Mouse (Mus musculus): ENCODE measurements around the gene Apobec4. TPM values are rescaled to one million over a fixed set of nuclear protein-coding genes. Genes with fewer than 3 reads are reported as not detected.

Gene Apobec4
- polyA plus RNA-seq (2015; fragmentation: Nextera tagmentation; extraction: Ambion mirVana) = not detected in 2 replicates

DNA sequence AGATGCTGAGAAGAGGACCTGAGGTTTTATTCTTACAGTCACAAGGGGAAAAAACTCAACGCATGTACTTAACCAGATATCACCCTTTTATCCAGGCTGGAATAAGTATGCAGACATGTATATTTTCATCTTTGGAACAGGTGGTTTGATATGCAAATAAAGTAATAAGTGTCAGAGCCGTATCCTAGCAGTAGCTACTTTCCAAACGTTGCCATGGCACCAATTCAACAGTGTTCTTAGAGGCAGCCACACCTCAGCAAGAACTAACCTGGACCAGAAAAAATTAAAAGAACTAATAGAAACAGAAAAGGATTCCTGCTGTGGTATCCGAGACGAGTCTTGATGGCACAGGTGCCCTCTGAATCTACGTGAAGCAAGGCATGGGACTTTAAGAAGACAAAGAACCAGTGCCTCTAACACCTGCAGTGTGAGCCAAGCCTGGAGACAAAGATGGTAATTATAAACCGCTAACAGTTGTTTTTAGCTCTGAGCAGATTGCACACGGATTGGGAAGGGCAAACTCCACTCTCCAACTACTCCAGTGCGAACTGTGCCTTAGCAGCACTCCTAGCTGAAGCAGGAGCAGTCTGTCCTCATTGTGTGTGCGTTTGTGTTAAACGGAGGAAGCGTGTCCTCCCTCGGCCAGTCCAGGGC lies at the start of gene Apobec4:
Apobec4 (plus strand) TSS at position 240 of the 654 bp plus-strand sequence.
- Histone ChIP-seq H3K27ac (ENCODE audit: low read length) (peak within 1 kb of the TSS; percentile 19), H3K9me3 (replicated peaks; ENCODE audit: control insufficient read depth, low read length, poor library complexity, severe bottlenecking) (no peaks in the 10 kb centered on the region), H3K4me1 (ENCODE audit: control insufficient read depth, insufficient read depth, low read length) (peaks cover 10% of the 10 kb centered on the region), H3K27me3 (ENCODE audit: control insufficient read depth, insufficient read depth, low read depth, low read length) (no peaks in the 10 kb centered on the region), H3K4me2 (ENCODE audit: low read length) (peak within 1 kb of the TSS; percentile 20; the same call in 1 of the 2 replicates), H3K4me3 (ENCODE audit: low read depth, low read length) (no peak within 1 kb of the TSS), H3K9ac (ENCODE audit: low read depth, low read length) (peak within 1 kb of the TSS; percentile 41; the same call in 1 of the 2 replicates), H3K36me3 (ENCODE audit: control insufficient read depth, insufficient read depth, low read length) (no peaks in the 10 kb centered on the region)
- ATAC-seq = peak; percentile 46; the same call in 1 of the 2 replicates
- 45% methylated on average over 13 of the region's 13 CpGs for WGBS

- no peaks in the 10 kb centered on the region; the same call in 1 of the 2 replicates for H3K4me1 ChIP-seq (ENCODE audit: control insufficient read depth, insufficient read depth, low read length)
- no peak overlapping the region for H3K4me3 ChIP-seq (ENCODE audit: low read depth, low read length)
- H3K9me3 ChIP-seq (replicated peaks; ENCODE audit: control insufficient read depth, low read length, poor library complexity, severe bottlenecking) = no peaks in the 10 kb centered on the region
- 86% methylated on average over 5 of the region's 5 CpGs for WGBS
- no peaks in the 10 kb centered on the region for H3K27me3 ChIP-seq (ENCODE audit: control insufficient read depth, insufficient read depth, low read depth, low read length)
- no peak overlapping the region for H3K9ac ChIP-seq (ENCODE audit: low read depth, low read length)
- H3K27ac ChIP-seq (ENCODE audit: low read length) = no peak overlapping the region
- H3K36me3 ChIP-seq (ENCODE audit: control insufficient read depth, insufficient read depth, low read length) = no peaks in the 10 kb centered on the region
- no peak for ATAC-seq
- H3K4me2 ChIP-seq (ENCODE audit: low read length) = no peak overlapping the region
Observed at GRCm38 (mm10) chr1:152701066-152701465, 49.3 kb upstream of the Apobec4 start.

DNA sequence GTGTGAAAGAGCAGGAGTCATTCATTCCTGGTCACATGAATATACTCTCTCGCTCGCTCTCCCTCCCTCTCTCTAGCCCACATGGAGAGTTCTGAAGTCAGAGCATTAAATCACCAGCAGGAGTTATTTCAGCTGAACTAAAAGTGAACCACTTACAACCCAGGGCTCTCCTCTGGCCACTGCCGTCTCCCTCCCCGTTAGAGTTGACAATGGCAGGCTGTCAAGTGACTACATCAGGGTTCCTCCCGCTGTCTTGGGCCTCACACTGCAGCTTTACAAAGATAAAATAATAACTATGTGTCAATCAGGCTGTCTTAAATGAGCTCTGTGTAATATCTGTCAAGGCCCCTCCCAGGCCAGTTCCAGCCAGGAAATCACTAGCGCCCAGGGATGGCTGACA lies 47.4 kb upstream of the Apobec4 start:
- Histone ChIP-seq H3K27ac (ENCODE audit: low read length) (no peak overlapping the region), H3K4me2 (ENCODE audit: low read length) (no peak overlapping the region), H3K4me1 (ENCODE audit: control insufficient read depth, insufficient read depth, low read length) (no peaks in the 10 kb centered on the region; the same call in 1 of the 2 replicates), H3K36me3 (ENCODE audit: control insufficient read depth, insufficient read depth, low read length) (no peaks in the 10 kb centered on the region), H3K9me3 (replicated peaks; ENCODE audit: control insufficient read depth, low read length, poor library complexity, severe bottlenecking) (no peaks in the 10 kb centered on the region), H3K27me3 (ENCODE audit: control insufficient read depth, insufficient read depth, low read depth, low read length) (no peaks in the 10 kb centered on the region), H3K4me3 (ENCODE audit: low read depth, low read length) (no peak overlapping the region), H3K9ac (ENCODE audit: low read depth, low read length) (no peak overlapping the region)
- WGBS = 27% methylated on average over 6 of the region's 6 CpGs
- ATAC-seq = peak; percentile 51; the same call in 1 of the 2 replicates

DNA sequence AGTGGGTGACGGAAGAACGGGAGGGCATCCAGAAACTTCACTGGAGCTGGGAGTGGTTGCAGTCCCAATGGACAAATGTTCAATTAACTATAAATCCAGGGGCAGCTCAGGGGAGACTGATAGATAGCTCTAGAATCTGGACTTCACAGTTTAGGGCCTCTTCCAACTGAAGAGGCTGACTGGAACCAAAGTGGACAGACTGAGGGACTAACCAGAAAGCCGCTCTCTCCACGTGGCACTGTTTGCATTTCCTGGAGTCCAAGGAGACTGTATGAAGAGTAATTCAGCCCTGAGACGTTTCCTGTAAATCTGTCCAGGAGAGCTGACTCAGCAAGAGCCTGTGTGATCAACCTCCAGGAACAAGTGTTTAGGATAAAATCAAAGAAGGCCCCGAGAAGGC lies 46.4 kb upstream of the Apobec4 start:
- H3K27ac ChIP-seq (ENCODE audit: low read length) = no peak overlapping the region
- no peaks in the 10 kb centered on the region for H3K27me3 ChIP-seq (ENCODE audit: control insufficient read depth, insufficient read depth, low read depth, low read length)
- no peak overlapping the region for H3K4me3 ChIP-seq (ENCODE audit: low read depth, low read length)
- H3K9me3 ChIP-seq (replicated peaks; ENCODE audit: control insufficient read depth, low read length, poor library complexity, severe bottlenecking) = no peaks in the 10 kb centered on the region
- H3K36me3 ChIP-seq (ENCODE audit: control insufficient read depth, insufficient read depth, low read length) = no peaks in the 10 kb centered on the region
- 79% methylated on average over 6 of the region's 6 CpGs for WGBS
- H3K4me1 ChIP-seq (ENCODE audit: control insufficient read depth, insufficient read depth, low read length) = no peaks in the 10 kb centered on the region; the same call in 1 of the 2 replicates
- no peak for ATAC-seq
- no peak overlapping the region for H3K9ac ChIP-seq (ENCODE audit: low read depth, low read length)
- no peak overlapping the region for H3K4me2 ChIP-seq (ENCODE audit: low read length)

- ATAC-seq = no peak
- WGBS = 95% methylated on average over 2 of the region's 2 CpGs
- H3K4me3 ChIP-seq (ENCODE audit: low read depth, low read length) = no peak overlapping the region
Observed at GRCm38 (mm10) chr1:152707560-152707959, 42.8 kb upstream of the Apobec4 start.

GRCm38 (mm10) chr1:152711037-152711436 lies 39.3 kb upstream of the Apobec4 start:
- Histone ChIP-seq H3K27me3 (ENCODE audit: control insufficient read depth, insufficient read depth, low read depth, low read length) (no peaks in the 10 kb centered on the region), H3K9ac (ENCODE audit: low read depth, low read length) (no peak overlapping the region), H3K36me3 (ENCODE audit: control insufficient read depth, insufficient read depth, low read length) (no peaks in the 10 kb centered on the region), H3K4me1 (ENCODE audit: control insufficient read depth, insufficient read depth, low read length) (no peaks in the 10 kb centered on the region), H3K9me3 (replicated peaks; ENCODE audit: control insufficient read depth, low read length, poor library complexity, severe bottlenecking) (no peaks in the 10 kb centered on the region), H3K4me2 (ENCODE audit: low read length) (no peak overlapping the region), H3K4me3 (ENCODE audit: low read depth, low read length) (no peak overlapping the region), H3K27ac (ENCODE audit: low read length) (no peak overlapping the region)
- ATAC-seq = no peak
- 91% methylated on average over 4 of the region's 4 CpGs for WGBS

More at GRCm38 (mm10) chr1:152707560-152707959, 42.8 kb upstream of the Apobec4 start:
- no peaks in the 10 kb centered on the region for H3K9me3 ChIP-seq (replicated peaks; ENCODE audit: control insufficient read depth, low read length, poor library complexity, severe bottlenecking)
- H3K9ac ChIP-seq (ENCODE audit: low read depth, low read length) = no peak overlapping the region
- no peak overlapping the region for H3K4me2 ChIP-seq (ENCODE audit: low read length)
- no peaks in the 10 kb centered on the region for H3K27me3 ChIP-seq (ENCODE audit: control insufficient read depth, insufficient read depth, low read depth, low read length)
- H3K27ac ChIP-seq (ENCODE audit: low read length) = no peak overlapping the region
- H3K36me3 ChIP-seq (ENCODE audit: control insufficient read depth, insufficient read depth, low read length) = no peaks in the 10 kb centered on the region
- no peaks in the 10 kb centered on the region; the same call in 1 of the 2 replicates for H3K4me1 ChIP-seq (ENCODE audit: control insufficient read depth, insufficient read depth, low read length)

DNA sequence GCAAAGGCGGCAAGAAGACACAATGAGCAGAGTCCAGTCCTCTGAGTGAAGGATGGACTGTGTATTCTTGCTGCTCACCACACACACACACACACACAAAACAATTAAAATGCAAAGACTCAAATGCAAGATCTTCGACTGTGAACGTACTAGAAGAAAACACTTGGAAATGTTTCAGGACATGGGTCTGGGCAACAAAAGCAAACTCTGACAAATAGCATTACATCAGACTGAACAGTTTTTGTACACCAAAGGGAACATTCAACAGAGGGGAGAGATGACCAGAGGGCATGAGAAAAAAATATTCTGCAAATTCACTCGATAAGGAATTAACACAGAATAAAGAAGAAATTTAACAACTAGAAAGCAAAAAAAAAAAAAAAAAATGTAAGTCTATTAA lies 36.4 kb upstream of the Apobec4 start:
- ATAC-seq = no peak
- Histone ChIP-seq H3K9me3 (replicated peaks; ENCODE audit: control insufficient read depth, low read length, poor library complexity, severe bottlenecking) (no peaks in the 10 kb centered on the region), H3K4me1 (ENCODE audit: control insufficient read depth, insufficient read depth, low read length) (no peaks in the 10 kb centered on the region), H3K27me3 (ENCODE audit: control insufficient read depth, insufficient read depth, low read depth, low read length) (no peaks in the 10 kb centered on the region), H3K4me3 (ENCODE audit: low read depth, low read length) (no peak overlapping the region), H3K36me3 (ENCODE audit: control insufficient read depth, insufficient read depth, low read length) (no peaks in the 10 kb centered on the region), H3K9ac (ENCODE audit: low read depth, low read length) (no peak overlapping the region), H3K27ac (ENCODE audit: low read length) (no peak overlapping the region), H3K4me2 (ENCODE audit: low read length) (no peak overlapping the region)
- WGBS = 76% methylated on average over 4 of the region's 4 CpGs

DNA sequence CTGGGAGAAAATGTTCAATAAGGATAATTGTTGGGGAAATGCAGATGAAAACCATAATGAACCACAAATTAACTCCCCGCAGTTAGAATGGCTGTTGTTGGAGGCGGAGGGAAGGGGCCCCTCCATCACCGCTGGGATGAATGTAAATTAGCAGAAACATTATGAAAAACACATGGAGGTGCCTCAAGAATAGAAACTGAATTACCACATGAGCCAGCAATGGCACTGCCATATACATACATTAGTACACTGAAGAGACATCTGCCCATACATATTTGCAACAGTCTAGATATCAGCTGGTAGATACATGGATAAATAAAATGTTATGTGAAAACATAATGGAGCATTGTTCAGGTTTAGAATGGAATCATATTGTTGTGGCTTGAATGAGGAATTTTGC lies 35.9 kb upstream of the Apobec4 start:
- Histone ChIP-seq H3K4me1 (ENCODE audit: control insufficient read depth, insufficient read depth, low read length) (no peaks in the 10 kb centered on the region), H3K36me3 (ENCODE audit: control insufficient read depth, insufficient read depth, low read length) (no peaks in the 10 kb centered on the region), H3K27ac (ENCODE audit: low read length) (no peak overlapping the region), H3K4me2 (ENCODE audit: low read length) (no peak overlapping the region), H3K4me3 (ENCODE audit: low read depth, low read length) (no peak overlapping the region), H3K9me3 (replicated peaks; ENCODE audit: control insufficient read depth, low read length, poor library complexity, severe bottlenecking) (no peaks in the 10 kb centered on the region), H3K27me3 (ENCODE audit: control insufficient read depth, insufficient read depth, low read depth, low read length) (no peaks in the 10 kb centered on the region), H3K9ac (ENCODE audit: low read depth, low read length) (no peak overlapping the region)
- ATAC-seq = no peak
- 77% methylated on average over 3 of the region's 3 CpGs for WGBS

GRCm38 (mm10) chr1:152717329-152717728 lies 33.0 kb upstream of the Apobec4 start:
- Histone ChIP-seq H3K4me1 (ENCODE audit: control insufficient read depth, insufficient read depth, low read length) (no peaks in the 10 kb centered on the region), H3K36me3 (ENCODE audit: control insufficient read depth, insufficient read depth, low read length) (no peaks in the 10 kb centered on the region), H3K4me3 (ENCODE audit: low read depth, low read length) (no peak overlapping the region), H3K9ac (ENCODE audit: low read depth, low read length) (no peak overlapping the region), H3K9me3 (replicated peaks; ENCODE audit: control insufficient read depth, low read length, poor library complexity, severe bottlenecking) (no peaks in the 10 kb centered on the region), H3K27me3 (ENCODE audit: control insufficient read depth, insufficient read depth, low read depth, low read length) (no peaks in the 10 kb centered on the region), H3K27ac (ENCODE audit: low read length) (no peak overlapping the region), H3K4me2 (ENCODE audit: low read length) (no peak overlapping the region)
- ATAC-seq = no peak
- 88% methylated on average over 1 of the region's 1 CpGs for WGBS
